8 mouse cellular contexts compared by ENCODE assay signal in the genomic region with DNA sequence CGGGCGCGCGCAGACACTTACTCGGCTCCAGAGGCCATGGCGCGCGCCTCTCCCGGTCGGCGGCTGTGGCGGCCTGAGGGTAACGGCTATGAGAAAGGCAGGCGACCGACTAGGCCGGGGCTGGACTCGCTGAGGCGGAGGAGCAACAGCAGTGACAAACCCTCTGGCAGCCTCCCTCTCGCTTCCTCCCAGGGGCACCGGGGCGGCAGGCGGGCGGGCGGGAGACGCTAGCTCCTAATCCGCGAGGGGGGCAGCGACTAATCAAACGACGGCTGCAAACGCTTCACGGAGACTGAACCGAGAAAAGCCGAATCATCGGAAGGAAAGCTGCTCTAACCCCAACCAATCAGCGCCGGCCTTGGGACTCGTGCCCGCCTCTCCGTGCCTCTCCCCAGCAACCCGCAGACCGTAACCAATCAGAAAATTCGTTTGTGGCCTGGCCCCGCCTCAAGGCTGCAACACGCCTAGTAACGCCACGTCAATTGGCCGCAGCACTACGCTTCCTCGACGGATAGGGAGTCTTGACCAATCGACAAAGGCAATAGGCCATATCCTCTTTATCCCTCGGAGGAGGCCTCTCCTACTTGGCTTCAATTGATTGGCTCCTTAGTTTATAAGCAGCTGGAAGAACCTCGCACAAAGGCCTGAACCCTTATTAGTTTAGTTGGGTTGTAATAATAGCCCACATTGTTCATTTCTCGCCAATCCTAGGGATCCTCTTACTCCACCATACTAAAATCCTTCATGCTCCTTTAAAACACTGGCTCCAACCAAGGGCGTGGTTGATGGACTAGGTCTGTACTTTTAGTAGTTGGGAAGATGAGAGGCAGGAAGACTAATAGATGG. TPM values are rescaled to one million over a fixed set of nuclear protein-coding genes. Genes with fewer than 3 reads are reported as not detected.
DNase-seq lines count a peak whose midpoint lies in the region; ATAC-seq lines count a peak whose summit lies in the region.
"Not testable (repeated sequence)": the region's sequence is repeated elsewhere in the genome, so short reads cannot be mapped to it uniquely, and the experiment has no call there.

A gene (minus strand): TSS at position 367 of the 846 bp plus-strand sequence.

- H3K27ac ChIP-seq in hindbrain, embryonic 14.5 days: peak within 1 kb of the TSS; percentile 96

- not testable (repeated sequence) for H3K27me3 ChIP-seq in hindbrain, embryonic 14.5 days (ENCODE audit: control insufficient read depth, insufficient read depth, low read length)

- peak; percentile 99 for ATAC-seq in hindbrain, embryonic 14.5 days (ENCODE audit: low FRiP score)

- not testable (repeated sequence) for H3K9me3 ChIP-seq in hindbrain, embryonic 14.5 days (ENCODE audit: control insufficient read depth, low read length)

- peaks cover 23% of the 10 kb centered on the region for H3K4me1 ChIP-seq in hindbrain, embryonic 14.5 days (replicated peaks; ENCODE audit: control insufficient read depth, insufficient read depth, low read length)

- H3K36me3 ChIP-seq in hindbrain, embryonic 14.5 days (replicated peaks; ENCODE audit: control insufficient read depth, insufficient read depth): peaks cover 13% of the 10 kb centered on the region

- H3K4me2 ChIP-seq in hindbrain, embryonic 14.5 days (replicated peaks): peak within 1 kb of the TSS; percentile 79

- peak; percentile 100 for DNase-seq in R1 (ENCODE audit: low read depth, low spot score)
- DNase-seq in cerebellum, postnatal 25 days: peak; percentile 99
- DNase-seq in frontal cortex, postnatal 25 days (ENCODE audit: low spot score in 2 of 2): peak; percentile 97
- peak; percentile 98 for DNase-seq in hindbrain, embryonic 14.5 days (ENCODE audit: low spot score)
- DNase-seq in layer of hippocampus, postnatal 36 days: peak; percentile 99
- DNase-seq in lung, postnatal 36 days: peak; percentile 98
- peak; percentile 100 for DNase-seq in retina, postnatal 1 day
- DNase-seq in urinary bladder, adult 18-20 months (ENCODE audit: low spot score in 2 of 2): peak; percentile 97 to 99

- peak within 1 kb of the TSS; percentile 87 for H3K4me3 ChIP-seq in hindbrain, embryonic 14.5 days (replicated peaks; ENCODE audit: low read length)

- under 1% methylated on average over 43 of the region's 56 CpGs for WGBS in hindbrain, embryonic 14.5 days

- H3K9ac ChIP-seq in hindbrain, embryonic 14.5 days: peak within 1 kb of the TSS; percentile 91

RNA-seq across cellular contexts. Expression of the gene that starts here (rescaled TPM):
- polyA plus RNA-seq in hindbrain, embryonic 14.5 days (2014; fragmentation: Nextera tagmentation; extraction: Ambion mirVana): 470 and 518 TPM in 2 replicates
- 100 to 1,000 TPM; 188 to 194 TPM for total RNA-seq in layer of hippocampus, postnatal 36 days (2021)

Comparison
In these comparisons a context has a peak if more than half of its experiments do, and no peak if none do; other contexts are left out.
1. Peak in every context shown above with its lines: DNase-seq, ATAC-seq, H3K4me3 ChIP-seq and H3K27ac ChIP-seq.